Mouse (Mus musculus) lung, embryonic 16.5 days (tissue): ENCODE measurements around the gene Crebrf. TPM values are rescaled to one million over a fixed set of nuclear protein-coding genes. Genes with fewer than 3 reads are reported as not detected.

Experiments
- ATAC-seq: fragments of 200-750 bp; cut with Nextera tagmentation; 2 replicates; pipeline ENCODE4 v1.8.0; 2017; ENCODE audit warnings: low read depth, mild to moderate bottlenecking, moderate library complexity
- H3K27ac ChIP-seq: fragments of 300-500 bp; sonication (generic); 2 replicates; pipeline ENCODE4 v1.5.1; 2014; ENCODE audit warnings: mild to moderate bottlenecking, control low read depth, low read length
- H3K27me3 ChIP-seq: fragments of 300-500 bp; sonication (generic); 2 replicates; pipeline ENCODE4 v1.6.1; 2014; ENCODE audit warnings: low read depth, low read length, mixed read lengths; ENCODE audit not compliant: control insufficient read depth, insufficient read depth
- H3K36me3 ChIP-seq: fragments of 300-500 bp; sonication (generic); 2 replicates; pipeline ENCODE4 v1.6.1; 2014; ENCODE audit warnings: low read length; ENCODE audit not compliant: control insufficient read depth, insufficient read depth
- H3K4me1 ChIP-seq: fragments of 300-500 bp; sonication (generic); replicated peaks from 2 replicates; pipeline ENCODE4 v1.6.1; 2014; ENCODE audit warnings: low read length, mixed read lengths; ENCODE audit not compliant: control insufficient read depth, insufficient read depth
- H3K4me2 ChIP-seq: fragments of 300-500 bp; sonication (generic); 2 replicates; pipeline ENCODE4 v1.6.1; 2014; ENCODE audit warnings: low read depth, low read length, control low read depth
- H3K4me3 ChIP-seq: fragments of 300-500 bp; sonication (generic); 2 replicates; pipeline ENCODE4 v1.5.1; 2014; ENCODE audit warnings: mild to moderate bottlenecking, low read length, control low read depth
- H3K9ac ChIP-seq: fragments of 300-500 bp; sonication (generic); 2 replicates; pipeline ENCODE4 v1.6.1; 2014; ENCODE audit warnings: low read length, control low read depth
- H3K9me3 ChIP-seq: fragments of 300-500 bp; sonication (generic); 2 replicates; pipeline ENCODE4 v1.6.1; 2016; ENCODE audit warnings: low read length; ENCODE audit not compliant: control insufficient read depth
- WGBS: fragments of 180-500 bp; shearing (Covaris S2); extraction: QIAGEN DNeasy Blood & Tissue Kit; methylation state at CpG from one replicate; pipeline ENCODE4 v1.1.7; 2014; 5-methylcytosine and 5-hydroxymethylcytosine counted together
- polyA plus RNA-seq: library from polyadenylated mRNA; unstranded; fragments of >200 nt; fragmentation: Nextera tagmentation; extraction: Ambion mirVana; gene quantifications from 2 replicates; pipeline ENCODE4 v1.2.1, GENCODE M21; 2015

Gene Crebrf
- polyA plus RNA-seq, 1 experiment from 2014 or later, result 8.9 TPM

- Histone ChIP-seq H3K9me3 (no peaks in the 10 kb centered on the region), H3K27ac (no peak overlapping the region), H3K4me3 (no peak overlapping the region), H3K4me1 (no peaks in the 10 kb centered on the region), H3K36me3 (peaks cover 17% of the 10 kb centered on the region), H3K4me2 (no peak overlapping the region), H3K9ac (no peak overlapping the region), H3K27me3 (no peaks in the 10 kb centered on the region; the same call in 1 of the 2 replicates)
- WGBS, result 62% methylated on average over 7 of the region's 7 CpGs
- ATAC-seq, result no peak
Observed at GRCm38 (mm10) chr17:26795386-26795785, 79.9 kb downstream of the Crebrf start.

- WGBS, result 64% methylated on average over 6 of the region's 6 CpGs
- Histone ChIP-seq H3K9me3 (no peaks in the 10 kb centered on the region), H3K36me3 (peaks cover 3% of the 10 kb centered on the region), H3K4me2 (no peak overlapping the region), H3K27ac (no peak overlapping the region), H3K4me1 (no peaks in the 10 kb centered on the region), H3K4me3 (no peak overlapping the region), H3K27me3 (no peaks in the 10 kb centered on the region; the same call in 1 of the 2 replicates), H3K9ac (no peak overlapping the region)
- ATAC-seq, result no peak
Observed at GRCm38 (mm10) chr17:26797379-26798128, 82.1 kb downstream of the Crebrf start.

GRCm38 (mm10) chr17:26802886-26803285, 87.4 kb downstream of the Crebrf start:
- H3K9ac ChIP-seq, result no peak overlapping the region
- H3K9me3 ChIP-seq, result no peaks in the 10 kb centered on the region
- H3K27me3 ChIP-seq, result no peaks in the 10 kb centered on the region; the same call in 1 of the 2 replicates
- no peak overlapping the region for H3K27ac ChIP-seq
- no peak overlapping the region for H3K4me2 ChIP-seq
- H3K4me1 ChIP-seq, result no peaks in the 10 kb centered on the region
- H3K36me3 ChIP-seq, result no peaks in the 10 kb centered on the region
- WGBS, result 71% methylated on average over 3 of the region's 3 CpGs
- no peak for ATAC-seq
- H3K4me3 ChIP-seq, result no peak overlapping the region

GRCm38 (mm10) chr17:26812607-26813006, 97.2 kb downstream of the Crebrf start:
- Histone ChIP-seq H3K27ac (no peak overlapping the region), H3K4me1 (no peaks in the 10 kb centered on the region), H3K9me3 (no peaks in the 10 kb centered on the region), H3K4me2 (no peak overlapping the region), H3K36me3 (no peaks in the 10 kb centered on the region), H3K27me3 (no peaks in the 10 kb centered on the region; the same call in 1 of the 2 replicates), H3K4me3 (no peak overlapping the region), H3K9ac (no peak overlapping the region)
- 64% methylated on average over 2 of the region's 2 CpGs for WGBS
- no peak for ATAC-seq

GRCm38 (mm10) chr17:26813497-26813896, 98.0 kb downstream of the Crebrf start:
- H3K27me3 ChIP-seq, result no peaks in the 10 kb centered on the region; the same call in 1 of the 2 replicates
- WGBS, result 63% methylated on average over 9 of the region's 9 CpGs
- no peaks in the 10 kb centered on the region for H3K4me1 ChIP-seq
- no peak overlapping the region for H3K4me2 ChIP-seq
- no peak for ATAC-seq
- H3K9me3 ChIP-seq, result no peaks in the 10 kb centered on the region
- no peak overlapping the region for H3K27ac ChIP-seq
- H3K9ac ChIP-seq, result no peak overlapping the region
- no peak overlapping the region for H3K4me3 ChIP-seq
- no peaks in the 10 kb centered on the region for H3K36me3 ChIP-seq

GRCm38 (mm10) chr17:26816810-26817209, 101.4 kb downstream of the Crebrf start:
- ATAC-seq, result no peak
- H3K4me2 ChIP-seq, result no peak overlapping the region
- H3K4me3 ChIP-seq, result no peak overlapping the region
- WGBS, result 67% methylated on average over 6 of the region's 6 CpGs
- no peak overlapping the region for H3K27ac ChIP-seq
- no peaks in the 10 kb centered on the region for H3K4me1 ChIP-seq
- no peak overlapping the region for H3K9ac ChIP-seq
- H3K36me3 ChIP-seq, result no peaks in the 10 kb centered on the region
- H3K27me3 ChIP-seq, result no peaks in the 10 kb centered on the region; the same call in 1 of the 2 replicates
- no peaks in the 10 kb centered on the region for H3K9me3 ChIP-seq

GRCm38 (mm10) chr17:26817776-26818175, 102.3 kb downstream of the Crebrf start:
- no peak overlapping the region for H3K27ac ChIP-seq

GRCm38 (mm10) chr17:26826131-26826530, 110.7 kb downstream of the Crebrf start:
- peaks cover 8% of the 10 kb centered on the region for H3K27me3 ChIP-seq
- WGBS, result 62% methylated on average over 15 of the region's 17 CpGs
- no peak overlapping the region for H3K27ac ChIP-seq
- H3K4me1 ChIP-seq, result no peaks in the 10 kb centered on the region
- H3K9ac ChIP-seq, result no peak overlapping the region
- H3K36me3 ChIP-seq, result no peaks in the 10 kb centered on the region
- H3K9me3 ChIP-seq, result no peaks in the 10 kb centered on the region
- ATAC-seq, result no peak
- no peak overlapping the region for H3K4me2 ChIP-seq
- no peak overlapping the region for H3K4me3 ChIP-seq

More at GRCm38 (mm10) chr17:26817776-26818175, 102.3 kb downstream of the Crebrf start:
- Histone ChIP-seq H3K9ac (no peak overlapping the region), H3K36me3 (no peaks in the 10 kb centered on the region), H3K4me1 (no peaks in the 10 kb centered on the region), H3K9me3 (no peaks in the 10 kb centered on the region), H3K4me2 (no peak overlapping the region), H3K4me3 (no peak overlapping the region), H3K27me3 (no peaks in the 10 kb centered on the region)
- ATAC-seq, result no peak
